Mouse (Mus musculus) cerebellum, adult 2 months (tissue): ENCODE data around the gene Gm49661. TPM values are rescaled to one million over a fixed set of nuclear protein-coding genes. Genes with fewer than 3 reads are reported as not detected.

Source experiments
- DNase-seq, 2 experiments: peaks; one replicate each; pipeline ENCODE4 v3.0.0; 2021
- H3K27ac ChIP-seq: fragments of 200-500 bp; 2 replicates; pipeline ENCODE4 v1.5.1; 2012; ENCODE audit warnings: low read length, control low read depth, inconsistent platforms; ENCODE audit not compliant: insufficient read depth
- H3K27me3 ChIP-seq: fragments of 200-500 bp; 2 replicates; pipeline ENCODE4 v1.6.1; 2012; ENCODE audit warnings: inconsistent platforms, mild to moderate bottlenecking, low read length, moderate library complexity; ENCODE audit not compliant: control insufficient read depth, insufficient read depth
- H3K4me1 ChIP-seq: fragments of 200-500 bp; 2 replicates; pipeline ENCODE4 v1.6.1; 2011; ENCODE audit warnings: low read length; ENCODE audit not compliant: control insufficient read depth, insufficient read depth
- H3K4me3 ChIP-seq: fragments of 200-500 bp; replicated peaks from 2 replicates; pipeline ENCODE3; 2011; ENCODE audit warnings: mild to moderate bottlenecking, low read depth, low read length, control low read depth; ENCODE audit not compliant: insufficient read depth
- CTCF ChIP-seq: fragments of 200-500 bp; IDR thresholded peaks from 2 replicates; pipeline ENCODE4 v1.5.1; 2011; ENCODE audit warnings: low read depth, mild to moderate bottlenecking, control low read depth, low read length, moderate library complexity, borderline replicate concordance; ENCODE audit not compliant: insufficient read depth
- POLR2A ChIP-seq: fragments of 200-500 bp; IDR thresholded peaks from 2 replicates; pipeline ENCODE4 v1.6.1; 2011; ENCODE audit warnings: low read length, control low read depth, borderline replicate concordance; ENCODE audit not compliant: insufficient read depth
- WGBS: fragments of 180-500 bp; shearing (Covaris S2); methylation state at CpG from one replicate; pipeline ENCODE4 v1.1.7; 2018; 5-methylcytosine and 5-hydroxymethylcytosine counted together
- polyA plus RNA-seq: library from polyadenylated mRNA; depleted of rRNA; stranded (reverse); fragments of >200 nt; gene quantifications from 2 replicates; pipeline ENCODE4 v1.2.3, GENCODE M21; 2012

Gene Gm49661
- polyA plus RNA-seq, 1 experiment, result not detected

GRCm38 (mm10) chr8:84976031-84976762 is 7.0 kb upstream of the Gm49661 start:
- Histone ChIP-seq H3K27me3 (no peaks in the 10 kb centered on the region), H3K4me1 (peaks cover 2% of the 10 kb centered on the region)
- TF ChIP-seq CTCF, result no peak
- TF ChIP-seq POLR2A, result no peak; the same call in 1 of the 2 replicates

GRCm38 (mm10) chr8:84975434-84975833 is 6.2 kb upstream of the Gm49661 start:
- Histone ChIP-seq H3K4me3 (no peak overlapping the region), H3K27ac (no peak overlapping the region), H3K27me3 (no peaks in the 10 kb centered on the region), H3K4me1 (no peaks in the 10 kb centered on the region; the same call in 1 of the 2 replicates)
- 43% methylated on average over 7 of the region's 7 CpGs for WGBS
- TF ChIP-seq CTCF, result peak; percentile 74; the same call in 1 of the 2 replicates
- TF ChIP-seq POLR2A, result no peak
- DNase-seq, result peak in 1 of 2 experiments; percentile 60

More at GRCm38 (mm10) chr8:84976031-84976762, 7.0 kb upstream of the Gm49661 start:
- no peak overlapping the region; the same call in 1 of the 2 replicates for H3K27ac ChIP-seq
- peak overlapping the region; percentile 46 for H3K4me3 ChIP-seq
- WGBS, result 2% methylated on average over 61 of the region's 61 CpGs
- DNase-seq, result peak; percentile 96

GRCm38 (mm10) chr8:84974543-84975142 is 5.4 kb upstream of the Gm49661 start:
- no peaks in the 10 kb centered on the region; the same call in 1 of the 2 replicates for H3K4me1 ChIP-seq
- DNase-seq, result no peak
- no peak overlapping the region for H3K27ac ChIP-seq
- no peak overlapping the region for H3K4me3 ChIP-seq
- TF ChIP-seq CTCF, result no peak
- TF ChIP-seq POLR2A, result no peak
- H3K27me3 ChIP-seq, result no peaks in the 10 kb centered on the region
- 78% methylated on average over 8 of the region's 8 CpGs for WGBS

- Histone ChIP-seq H3K27ac (no peak overlapping the region), H3K27me3 (no peaks in the 10 kb centered on the region), H3K4me3 (no peak overlapping the region), H3K4me1 (peaks cover 2% of the 10 kb centered on the region; the same call in 1 of the 2 replicates)
- DNase-seq, result peak; percentile 60 to 70
- TF ChIP-seq CTCF (peak; percentile 93), POLR2A (no peak)
- 29% methylated on average over 4 of the region's 4 CpGs for WGBS
Observed at GRCm38 (mm10) chr8:84973803-84974542, 4.7 kb upstream of the Gm49661 start.

GRCm38 (mm10) chr8:84973079-84973478 is 3.8 kb upstream of the Gm49661 start:
- no peaks in the 10 kb centered on the region for H3K27me3 ChIP-seq
- DNase-seq, result no peak
- no peak overlapping the region for H3K4me3 ChIP-seq
- no peak overlapping the region for H3K27ac ChIP-seq
- no peak for TF ChIP-seq POLR2A
- TF ChIP-seq CTCF, result no peak
- H3K4me1 ChIP-seq, result peaks cover 2% of the 10 kb centered on the region; the same call in 1 of the 2 replicates
- 88% methylated on average over 1 of the region's 1 CpGs for WGBS

GRCm38 (mm10) chr8:84970913-84971312 is 1.7 kb upstream of the Gm49661 start:
- TF ChIP-seq CTCF (no peak), POLR2A (no peak)
- Histone ChIP-seq H3K4me3 (peak overlapping the region; percentile 12), H3K4me1 (peaks cover 2% of the 10 kb centered on the region; the same call in 1 of the 2 replicates), H3K27me3 (no peaks in the 10 kb centered on the region), H3K27ac (no peak overlapping the region)
- 50% methylated on average over 5 of the region's 5 CpGs for WGBS
- DNase-seq, result no peak

- TF ChIP-seq POLR2A (no peak), CTCF (no peak)
- H3K4me1 ChIP-seq, result peaks cover 2% of the 10 kb centered on the region; the same call in 1 of the 2 replicates
- peak overlapping the region; percentile 60 for H3K27ac ChIP-seq
- WGBS, result 2% methylated on average over 21 of the region's 21 CpGs
- no peak for DNase-seq
- no peaks in the 10 kb centered on the region for H3K27me3 ChIP-seq
- H3K4me3 ChIP-seq, result peak overlapping the region; percentile 90
Observed at GRCm38 (mm10) chr8:84970135-84970790, 1.0 kb upstream of the Gm49661 start.
